Mouse (Mus musculus): Measurements from ENCODE around the gene Padi4. TPM values are rescaled to one million over a fixed set of nuclear protein-coding genes. Genes with fewer than 3 reads are reported as not detected.
A peak's percentile ranks its signal among the peaks of the same experiment; 100 is the strongest.

Padi4 gene
- polyA plus RNA-seq, 1 experiment from 2014 or later, result 1.9 TPM

DNA sequence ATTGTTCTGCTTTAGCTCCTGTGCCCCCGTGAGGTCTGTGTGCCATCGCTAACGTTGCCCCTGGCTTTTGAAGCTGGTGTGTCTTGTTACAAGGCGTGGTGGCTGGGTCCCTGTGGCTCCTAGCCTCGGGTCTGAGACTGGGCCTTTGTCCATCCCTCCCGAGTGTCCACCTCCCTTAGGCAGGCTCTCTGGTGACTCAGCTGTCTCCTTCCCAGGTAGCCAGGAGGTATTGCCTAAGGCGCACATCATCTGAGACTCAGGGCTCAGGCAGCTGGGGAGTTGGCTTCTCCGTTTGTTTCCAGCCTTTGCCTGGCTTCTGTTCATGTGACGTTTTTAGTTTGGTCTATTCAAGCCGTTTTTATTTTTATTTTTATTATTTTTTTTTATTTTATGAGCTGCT is 63.3 kb downstream of the Padi4 start:
- WGBS, result 87% methylated on average over 10 of the region's 10 CpGs
- no peak overlapping the region for H3K4me3 ChIP-seq (ENCODE audit: control insufficient read depth in 1 of 2, insufficient read depth in 1 of 2, low read depth in 1 of 2, low read length in 2 of 2)
- ATAC-seq (ENCODE audit: insufficient number of reproducible peaks, insufficient read depth, low FRiP score, low read depth), result no peak
- H3K9me3 ChIP-seq (ENCODE audit: control insufficient read depth, low read length), result no peaks in the 10 kb centered on the region
- no peak overlapping the region for H3K27ac ChIP-seq (replicated peaks in 1 of 2; ENCODE audit: control insufficient read depth in 1 of 2, insufficient read depth in 1 of 2, low read depth in 2 of 2, low read length in 2 of 2)
- no peak overlapping the region for H3K4me2 ChIP-seq (ENCODE audit: low read length)
- H3K36me3 ChIP-seq (ENCODE audit: control insufficient read depth, insufficient read depth, low read length), result peaks cover 89% of the 10 kb centered on the region
- no peaks in the 10 kb centered on the region for H3K27me3 ChIP-seq (ENCODE audit: control insufficient read depth, insufficient read depth, low read length)
- no peak overlapping the region for H3K9ac ChIP-seq (ENCODE audit: low read length)
- peaks cover 17 to 33% of the 10 kb centered on the region in 2 experiments for H3K4me1 ChIP-seq (ENCODE audit: control insufficient read depth in 2 of 2, insufficient read depth in 2 of 2, low read length in 2 of 2)

GRCm38 (mm10) chr4:140709617-140710016 is 64.4 kb downstream of the Padi4 start:
- H3K27ac ChIP-seq (replicated peaks in 1 of 2; ENCODE audit: control insufficient read depth in 1 of 2, insufficient read depth in 1 of 2, low read depth in 2 of 2, low read length in 2 of 2), result no peak overlapping the region
- H3K9me3 ChIP-seq (ENCODE audit: control insufficient read depth, low read length), result no peaks in the 10 kb centered on the region
- no peak for ATAC-seq (ENCODE audit: insufficient number of reproducible peaks, insufficient read depth, low FRiP score, low read depth)
- no peak overlapping the region for H3K9ac ChIP-seq (ENCODE audit: low read length)
- 89% methylated on average over 10 of the region's 10 CpGs for WGBS
- H3K4me1 ChIP-seq (ENCODE audit: control insufficient read depth in 2 of 2, insufficient read depth in 2 of 2, low read length in 2 of 2), result peaks cover 17 to 35% of the 10 kb centered on the region in 2 experiments
- H3K4me3 ChIP-seq (ENCODE audit: control insufficient read depth in 1 of 2, insufficient read depth in 1 of 2, low read depth in 1 of 2, low read length in 2 of 2), result no peak overlapping the region
- no peaks in the 10 kb centered on the region for H3K27me3 ChIP-seq (ENCODE audit: control insufficient read depth, insufficient read depth, low read length)
- peaks cover 82% of the 10 kb centered on the region for H3K36me3 ChIP-seq (ENCODE audit: control insufficient read depth, insufficient read depth, low read length)
- H3K4me2 ChIP-seq (ENCODE audit: low read length), result no peak overlapping the region

- no peak for ATAC-seq (ENCODE audit: insufficient number of reproducible peaks, insufficient read depth, low FRiP score, low read depth)
- peak overlapping the region; percentile 34; the same call in 1 of the 2 replicates for H3K9ac ChIP-seq (ENCODE audit: low read length)
- H3K4me3 ChIP-seq (ENCODE audit: control insufficient read depth in 1 of 2, insufficient read depth in 1 of 2, low read depth in 1 of 2, low read length in 2 of 2), result no peak overlapping the region
- 86% methylated on average over 7 of the region's 7 CpGs for WGBS
- H3K4me1 ChIP-seq (ENCODE audit: control insufficient read depth in 2 of 2, insufficient read depth in 2 of 2, low read length in 2 of 2), result peaks cover 17 to 35% of the 10 kb centered on the region in 2 experiments
- H3K9me3 ChIP-seq (ENCODE audit: control insufficient read depth, low read length), result no peaks in the 10 kb centered on the region
- H3K27me3 ChIP-seq (ENCODE audit: control insufficient read depth, insufficient read depth, low read length), result no peaks in the 10 kb centered on the region
- peaks cover 77% of the 10 kb centered on the region for H3K36me3 ChIP-seq (ENCODE audit: control insufficient read depth, insufficient read depth, low read length)
- no peak overlapping the region for H3K27ac ChIP-seq (replicated peaks in 1 of 2; ENCODE audit: control insufficient read depth in 1 of 2, insufficient read depth in 1 of 2, low read depth in 2 of 2, low read length in 2 of 2)
- no peak overlapping the region for H3K4me2 ChIP-seq (ENCODE audit: low read length)
These were observed 64.9 kb downstream of the Padi4 start for GRCm38 (mm10) chr4:140709111-140709510.

GRCm38 (mm10) chr4:140708297-140708927 is 65.6 kb downstream of the Padi4 start:
- Histone ChIP-seq H3K4me2 (ENCODE audit: low read length) (no peak overlapping the region), H3K9ac (ENCODE audit: low read length) (peak overlapping the region; percentile 34; the same call in 1 of the 2 replicates), H3K27me3 (ENCODE audit: control insufficient read depth, insufficient read depth, low read length) (no peaks in the 10 kb centered on the region), H3K4me1 (ENCODE audit: control insufficient read depth in 2 of 2, insufficient read depth in 2 of 2, low read length in 2 of 2) (peaks cover 23 to 38% of the 10 kb centered on the region in 2 experiments), H3K36me3 (ENCODE audit: control insufficient read depth, insufficient read depth, low read length) (peaks cover 70% of the 10 kb centered on the region), H3K9me3 (ENCODE audit: control insufficient read depth, low read length) (no peaks in the 10 kb centered on the region), H3K4me3 (ENCODE audit: control insufficient read depth in 1 of 2, insufficient read depth in 1 of 2, low read depth in 1 of 2, low read length in 2 of 2) (no peak overlapping the region), H3K27ac (replicated peaks in 1 of 2; ENCODE audit: control insufficient read depth in 1 of 2, insufficient read depth in 1 of 2, low read depth in 2 of 2, low read length in 2 of 2) (peak overlapping the region in 1 of 2 experiments; percentile 37; a peak in 1 of 4 replicates)
- no peak for ATAC-seq (ENCODE audit: insufficient number of reproducible peaks, insufficient read depth, low FRiP score, low read depth)
- WGBS, result 66% methylated on average over 18 of the region's 18 CpGs

GRCm38 (mm10) chr4:140707615-140708014 is 66.4 kb downstream of the Padi4 start:
- 0 out of 2 replicates have a peak overlapping the region, but pooled peaks have one; percentile 27 for H3K9ac ChIP-seq (ENCODE audit: low read length)
- no peak for ATAC-seq (ENCODE audit: insufficient number of reproducible peaks, insufficient read depth, low FRiP score, low read depth)
- H3K4me1 ChIP-seq (ENCODE audit: control insufficient read depth in 2 of 2, insufficient read depth in 2 of 2, low read length in 2 of 2), result peaks cover 26 to 39% of the 10 kb centered on the region in 2 experiments
- H3K27ac ChIP-seq (replicated peaks in 1 of 2; ENCODE audit: control insufficient read depth in 1 of 2, insufficient read depth in 1 of 2, low read depth in 2 of 2, low read length in 2 of 2), result 0 out of 4 replicates have a peak overlapping the region, but pooled peaks of 1 of the 2 experiments have one; percentile 33
- H3K9me3 ChIP-seq (ENCODE audit: control insufficient read depth, low read length), result no peaks in the 10 kb centered on the region
- peaks cover 62% of the 10 kb centered on the region for H3K36me3 ChIP-seq (ENCODE audit: control insufficient read depth, insufficient read depth, low read length)
- 63% methylated on average over 4 of the region's 4 CpGs for WGBS
- H3K4me3 ChIP-seq (ENCODE audit: control insufficient read depth in 1 of 2, insufficient read depth in 1 of 2, low read depth in 1 of 2, low read length in 2 of 2), result no peak overlapping the region
- H3K27me3 ChIP-seq (ENCODE audit: control insufficient read depth, insufficient read depth, low read length), result no peaks in the 10 kb centered on the region
- H3K4me2 ChIP-seq (ENCODE audit: low read length), result no peak overlapping the region

DNA sequence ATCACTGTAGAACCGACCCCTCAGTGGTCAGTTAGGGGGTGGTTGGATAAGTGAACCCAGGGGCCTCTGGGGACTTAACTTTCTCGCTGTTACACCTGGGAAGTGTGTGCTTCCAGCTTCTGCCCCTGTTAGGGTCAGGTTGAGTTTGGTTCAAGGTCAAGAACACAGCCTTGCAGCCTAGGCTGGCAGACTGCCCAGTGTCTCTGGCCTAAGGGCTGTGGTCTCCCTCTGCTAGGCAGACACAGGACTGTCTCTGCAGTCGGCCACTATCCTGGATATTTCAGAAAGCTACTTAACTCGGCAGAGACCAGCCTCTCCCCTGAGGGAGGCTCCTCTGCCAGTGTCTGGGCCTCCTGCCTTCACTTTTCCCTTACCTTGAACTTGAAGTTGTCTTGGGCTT is 69.9 kb downstream of the Padi4 start:
- 28% methylated on average over 4 of the region's 4 CpGs for WGBS
- no peaks in the 10 kb centered on the region for H3K9me3 ChIP-seq (ENCODE audit: control insufficient read depth, low read length)
- H3K4me1 ChIP-seq (ENCODE audit: control insufficient read depth in 2 of 2, insufficient read depth in 2 of 2, low read length in 2 of 2), result peaks cover 31 to 47% of the 10 kb centered on the region in 2 experiments
- peaks cover 28% of the 10 kb centered on the region for H3K36me3 ChIP-seq (ENCODE audit: control insufficient read depth, insufficient read depth, low read length)
- no peak overlapping the region for H3K4me3 ChIP-seq (ENCODE audit: control insufficient read depth in 1 of 2, insufficient read depth in 1 of 2, low read depth in 1 of 2, low read length in 2 of 2)
- H3K9ac ChIP-seq (ENCODE audit: low read length), result peak overlapping the region; percentile 93
- peaks cover 5% of the 10 kb centered on the region; the same call in 1 of the 2 replicates for H3K27me3 ChIP-seq (ENCODE audit: control insufficient read depth, insufficient read depth, low read length)
- peak overlapping the region in 1 of 2 experiments; percentile 93; a peak in 2 of 4 replicates for H3K27ac ChIP-seq (replicated peaks in 1 of 2; ENCODE audit: control insufficient read depth in 1 of 2, insufficient read depth in 1 of 2, low read depth in 2 of 2, low read length in 2 of 2)
- peak overlapping the region; percentile 77; the same call in 1 of the 2 replicates for H3K4me2 ChIP-seq (ENCODE audit: low read length)
- no peak for ATAC-seq (ENCODE audit: insufficient number of reproducible peaks, insufficient read depth, low FRiP score, low read depth)

DNA sequence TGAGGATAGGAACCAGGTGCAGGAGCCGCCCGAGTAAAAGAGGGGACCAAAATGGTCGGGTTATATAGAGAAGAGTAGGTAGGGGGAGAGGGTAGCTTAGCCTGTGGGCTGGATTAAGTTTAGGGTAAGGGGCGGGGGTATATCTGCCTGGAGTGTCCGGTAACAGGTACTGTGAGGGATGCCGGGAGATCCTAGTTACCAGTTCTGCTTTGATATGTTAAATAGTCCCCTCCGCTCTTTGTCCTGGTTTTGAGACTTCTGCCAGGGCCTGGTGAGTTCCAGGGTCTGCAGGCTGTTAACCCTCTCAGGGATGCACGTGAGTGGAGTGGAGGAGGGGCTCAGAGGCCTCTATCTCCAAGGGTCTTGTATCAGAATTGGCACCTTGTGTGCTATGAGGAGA is 70.4 kb downstream of the Padi4 start:
- WGBS, result 32% methylated on average over 8 of the region's 8 CpGs
- peaks cover 29 to 43% of the 10 kb centered on the region in 2 experiments for H3K4me1 ChIP-seq (ENCODE audit: control insufficient read depth in 2 of 2, insufficient read depth in 2 of 2, low read length in 2 of 2)
- peak overlapping the region; percentile 69 to 90; a peak in 3 of 4 replicates for H3K4me3 ChIP-seq (ENCODE audit: control insufficient read depth in 1 of 2, insufficient read depth in 1 of 2, low read depth in 1 of 2, low read length in 2 of 2)
- H3K27me3 ChIP-seq (ENCODE audit: control insufficient read depth, insufficient read depth, low read length), result peaks cover 5% of the 10 kb centered on the region; the same call in 1 of the 2 replicates
- H3K4me2 ChIP-seq (ENCODE audit: low read length), result peak overlapping the region; percentile 77
- peak overlapping the region; percentile 93 for H3K9ac ChIP-seq (ENCODE audit: low read length)
- H3K36me3 ChIP-seq (ENCODE audit: control insufficient read depth, insufficient read depth, low read length), result peaks cover 22% of the 10 kb centered on the region
- H3K27ac ChIP-seq (replicated peaks in 1 of 2; ENCODE audit: control insufficient read depth in 1 of 2, insufficient read depth in 1 of 2, low read depth in 2 of 2, low read length in 2 of 2), result peak overlapping the region; percentile 74 to 93
- no peak for ATAC-seq (ENCODE audit: insufficient number of reproducible peaks, insufficient read depth, low FRiP score, low read depth)
- no peaks in the 10 kb centered on the region for H3K9me3 ChIP-seq (ENCODE audit: control insufficient read depth, low read length)

Data from heart, embryonic 14.5 days (tissue).